Mouse (Mus musculus) embryonic facial prominence, embryonic 15.5 days (tissue): ENCODE measurements around the gene Cnot6. TPM values are rescaled to one million over a fixed set of nuclear protein-coding genes. Genes with fewer than 3 reads are reported as not detected.

ENCODE experiments used
- ATAC-seq: fragments of 200-750 bp; cut with Nextera tagmentation; 2 replicates; pipeline ENCODE4 v1.8.0; 2017; ENCODE audit warnings: low read depth, moderate TSS enrichment; ENCODE audit not compliant: insufficient number of reproducible peaks, low FRiP score, low TSS enrichment
- H3K27ac ChIP-seq: fragments of 300-500 bp; sonication (generic); replicated peaks from 2 replicates; pipeline ENCODE4 v1.5.1; 2015; ENCODE audit warnings: mild to moderate bottlenecking, inconsistent platforms
- H3K27me3 ChIP-seq: fragments of 300-500 bp; sonication (generic); 2 replicates; pipeline ENCODE4 v1.6.1; 2015; ENCODE audit warnings: inconsistent platforms
- H3K36me3 ChIP-seq: fragments of 300-500 bp; sonication (generic); 2 replicates; pipeline ENCODE4 v1.6.1; 2015; ENCODE audit warnings: mild to moderate bottlenecking, inconsistent platforms
- H3K4me1 ChIP-seq: fragments of 300-500 bp; sonication (generic); 2 replicates; pipeline ENCODE4 v1.6.1; 2015; ENCODE audit warnings: inconsistent platforms
- H3K4me2 ChIP-seq: fragments of 300-500 bp; sonication (generic); replicated peaks from 2 replicates; pipeline ENCODE4 v1.6.1; 2015; ENCODE audit warnings: mild to moderate bottlenecking, inconsistent platforms
- H3K4me3 ChIP-seq: fragments of 300-500 bp; sonication (generic); replicated peaks from 2 replicates; pipeline ENCODE4 v1.5.1; 2015; ENCODE audit warnings: mild to moderate bottlenecking, inconsistent platforms
- H3K9ac ChIP-seq: fragments of 300-500 bp; sonication (generic); 2 replicates; pipeline ENCODE4 v1.6.1; 2015; ENCODE audit warnings: inconsistent platforms
- H3K9me3 ChIP-seq: fragments of 300-500 bp; sonication (generic); replicated peaks from 2 replicates; pipeline ENCODE4 v1.6.1; 2016; ENCODE audit warnings: inconsistent platforms
- WGBS: fragments of 180-500 bp; shearing (Covaris S2); methylation state at CpG from one replicate; pipeline ENCODE4 v1.1.7; 2015; 5-methylcytosine and 5-hydroxymethylcytosine counted together
- polyA plus RNA-seq: library from polyadenylated mRNA; unstranded; fragments of >200 nt; fragmentation: Nextera tagmentation; extraction: Ambion mirVana; gene quantifications from 2 replicates; pipeline ENCODE4 v1.2.1, GENCODE M21; 2015

Cnot6 gene
- polyA plus RNA-seq, result 54.8 TPM in 2 replicates

DNA sequence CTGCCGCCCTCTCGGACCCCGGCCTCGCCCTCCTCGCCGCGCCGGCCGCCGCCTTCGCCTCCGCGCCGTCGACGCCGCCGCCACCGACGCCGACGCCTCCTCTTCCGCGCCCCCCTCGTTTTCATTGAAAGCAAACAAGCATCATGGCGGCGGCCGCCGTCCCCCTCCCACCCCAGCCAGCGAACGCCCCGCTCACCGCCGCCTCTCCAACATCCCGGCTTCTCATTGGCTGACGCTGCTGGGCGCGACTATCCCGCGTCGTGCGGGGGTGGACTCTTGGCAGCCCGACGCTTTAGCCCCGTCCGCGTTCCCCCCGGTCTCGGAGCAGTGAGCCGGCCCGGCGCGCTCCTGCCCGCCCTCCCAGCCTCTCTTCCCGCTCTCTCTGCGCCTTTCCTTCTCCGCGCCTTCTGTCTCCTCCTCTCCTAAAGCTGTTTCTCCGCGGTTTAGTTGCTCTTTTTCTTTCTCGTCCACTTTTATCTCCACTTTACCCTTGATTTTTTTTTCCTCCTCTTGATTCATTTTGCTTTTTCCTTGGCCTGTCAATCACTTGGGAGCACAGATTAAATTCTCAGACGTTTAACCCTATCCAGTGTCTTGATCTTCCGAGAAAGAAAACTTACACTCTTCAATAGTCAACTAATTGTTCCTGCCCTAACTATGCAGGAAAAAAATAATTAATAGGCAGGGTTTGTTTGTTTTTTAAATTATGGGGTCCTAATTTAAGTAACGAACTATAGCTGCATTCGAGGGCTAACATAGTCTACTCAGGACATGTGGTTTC lies at the start of gene Cnot6:
Gene Cnot6, minus strand, starts transcription at position 169 of the 781 bp plus-strand sequence.
- Histone ChIP-seq H3K9ac (peak within 1 kb of the TSS; percentile 97), H3K27ac (peak within 1 kb of the TSS; percentile 96), H3K4me2 (peak within 1 kb of the TSS; percentile 68), H3K4me1 (peaks cover 24% of the 10 kb centered on the region), H3K36me3 (no peaks in the 10 kb centered on the region), H3K9me3 (no peaks in the 10 kb centered on the region), H3K4me3 (peak within 1 kb of the TSS; percentile 99), H3K27me3 (no peaks in the 10 kb centered on the region)
- WGBS, result 2% methylated on average over 65 of the region's 65 CpGs
- peak; percentile 97 for ATAC-seq

DNA sequence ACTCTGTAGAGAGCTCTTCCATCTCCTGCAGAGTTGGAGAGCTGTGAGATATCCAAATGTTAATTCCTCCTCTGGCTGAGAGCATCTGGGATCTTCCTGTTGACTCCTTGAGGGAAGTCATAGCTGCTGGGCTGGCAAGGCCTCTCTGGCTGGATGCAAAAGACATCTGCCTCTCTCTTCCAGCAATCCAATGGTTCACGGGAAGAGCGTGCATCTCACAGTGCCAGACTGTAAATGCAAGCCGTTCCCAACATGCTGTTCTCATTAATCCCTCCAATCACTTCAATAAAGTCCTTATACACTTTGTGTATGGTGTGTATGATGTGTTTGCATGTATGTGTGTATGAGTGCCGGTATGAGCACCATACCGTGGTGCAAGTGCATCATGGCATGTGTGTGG lies 48.6 kb upstream of the Cnot6 start:
- Histone ChIP-seq H3K9me3 (no peaks in the 10 kb centered on the region), H3K4me1 (peaks cover 27% of the 10 kb centered on the region), H3K36me3 (no peaks in the 10 kb centered on the region), H3K4me2 (no peak overlapping the region), H3K27ac (peak overlapping the region; percentile 49), H3K27me3 (no peaks in the 10 kb centered on the region), H3K9ac (no peak overlapping the region), H3K4me3 (no peak overlapping the region)
- WGBS, result 43% methylated on average over 5 of the region's 5 CpGs
- ATAC-seq, result peak; percentile 21; the same call in 1 of the 2 replicates

DNA sequence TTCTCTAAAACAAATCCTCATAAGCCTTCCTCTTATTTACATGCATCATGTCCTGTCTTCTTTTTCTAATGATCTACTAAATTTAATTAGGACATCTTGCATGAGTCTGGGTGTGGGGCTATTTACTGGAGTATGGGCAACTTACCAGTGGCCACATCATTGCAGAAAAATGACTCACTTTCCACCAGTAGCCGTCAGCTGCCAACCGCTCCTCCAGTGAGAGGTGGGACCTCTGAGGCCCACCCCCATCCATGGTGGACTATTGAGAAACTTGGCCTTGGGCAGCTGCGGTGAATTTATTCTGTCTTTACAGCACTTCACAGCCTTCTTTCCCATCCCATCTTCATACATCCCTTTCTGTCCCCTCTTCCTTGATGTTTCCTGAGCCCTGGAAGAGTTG lies 45.6 kb upstream of the Cnot6 start:
- H3K36me3 ChIP-seq, result no peaks in the 10 kb centered on the region
- no peak overlapping the region for H3K4me3 ChIP-seq
- no peak overlapping the region for H3K27ac ChIP-seq
- H3K9ac ChIP-seq, result no peak overlapping the region
- no peak overlapping the region for H3K4me2 ChIP-seq
- ATAC-seq, result no peak
- WGBS, result 89% methylated on average over 3 of the region's 3 CpGs
- no peaks in the 10 kb centered on the region for H3K27me3 ChIP-seq
- no peaks in the 10 kb centered on the region for H3K9me3 ChIP-seq
- peaks cover 18% of the 10 kb centered on the region for H3K4me1 ChIP-seq

DNA sequence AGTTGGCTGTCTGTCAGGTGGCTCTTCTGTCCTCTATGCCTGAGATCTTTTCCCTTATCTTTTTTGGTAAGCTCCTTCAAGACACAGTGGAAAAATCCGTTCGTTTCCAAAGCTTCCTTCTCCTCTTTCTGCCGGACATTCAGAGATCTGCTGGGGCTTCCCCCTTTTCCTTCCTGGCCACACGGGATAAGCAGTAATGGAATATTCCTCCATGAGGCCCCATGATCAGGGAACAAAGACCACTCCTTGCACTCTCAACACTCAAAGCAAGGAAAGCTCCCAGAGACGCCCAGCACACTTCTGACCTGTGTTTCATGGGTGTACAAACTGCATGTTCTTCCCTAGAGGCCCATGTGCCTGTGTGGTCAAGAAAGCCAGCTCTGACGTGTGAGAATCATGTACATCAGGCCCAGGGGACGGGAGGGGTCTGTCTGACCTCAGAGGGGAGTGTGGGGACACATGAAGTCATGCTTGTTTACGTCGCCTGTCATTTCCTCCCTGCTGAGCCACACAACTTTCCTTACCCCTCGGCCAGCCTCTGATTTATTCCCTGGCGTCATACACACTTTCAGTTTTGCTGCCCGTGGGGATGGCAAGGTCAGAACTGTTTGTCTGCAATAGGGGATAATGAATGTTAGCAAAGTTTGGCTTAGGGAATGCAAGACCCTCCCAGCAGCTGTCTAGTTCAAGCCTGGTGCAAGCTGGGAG lies 42.6 kb upstream of the Cnot6 start:
- Histone ChIP-seq H3K36me3 (no peaks in the 10 kb centered on the region), H3K4me3 (no peak overlapping the region), H3K9ac (no peak overlapping the region), H3K4me1 (0 out of 2 replicates have a peak, but pooled peaks cover 10% of the 10 kb centered on the region), H3K4me2 (no peak overlapping the region), H3K27me3 (no peaks in the 10 kb centered on the region), H3K27ac (0 out of 2 replicates have a peak overlapping the region, but pooled peaks have one; percentile 18), H3K9me3 (no peaks in the 10 kb centered on the region)
- WGBS, result 44% methylated on average over 12 of the region's 12 CpGs
- no peak for ATAC-seq

DNA sequence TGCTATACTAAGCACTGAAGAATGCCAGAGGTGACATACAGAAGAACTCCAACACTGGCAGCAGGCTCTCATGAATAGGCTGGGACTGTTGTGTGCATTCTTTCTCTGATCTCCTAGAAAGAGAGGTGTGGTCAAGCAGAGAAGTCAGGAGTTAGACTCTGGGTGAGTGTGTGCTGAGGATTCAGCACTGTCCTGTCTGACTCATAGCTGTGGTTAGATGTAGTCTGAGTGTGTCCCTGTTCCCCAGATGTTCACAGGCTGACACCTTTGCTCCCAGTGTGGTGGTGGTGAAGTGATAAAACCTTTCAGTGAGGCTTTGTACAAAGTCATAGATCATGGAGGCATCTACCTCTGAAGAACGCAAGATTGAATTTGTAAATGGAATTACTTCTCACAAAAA lies 34.2 kb upstream of the Cnot6 start:
- no peaks in the 10 kb centered on the region for H3K9me3 ChIP-seq
- no peak overlapping the region for H3K9ac ChIP-seq
- no peak overlapping the region for H3K4me3 ChIP-seq
- H3K36me3 ChIP-seq, result no peaks in the 10 kb centered on the region
- H3K4me1 ChIP-seq, result no peaks in the 10 kb centered on the region
- H3K27ac ChIP-seq, result no peak overlapping the region
- no peaks in the 10 kb centered on the region for H3K27me3 ChIP-seq
- WGBS, result 88% methylated on average over 1 of the region's 1 CpGs
- no peak for ATAC-seq
- H3K4me2 ChIP-seq, result no peak overlapping the region

DNA sequence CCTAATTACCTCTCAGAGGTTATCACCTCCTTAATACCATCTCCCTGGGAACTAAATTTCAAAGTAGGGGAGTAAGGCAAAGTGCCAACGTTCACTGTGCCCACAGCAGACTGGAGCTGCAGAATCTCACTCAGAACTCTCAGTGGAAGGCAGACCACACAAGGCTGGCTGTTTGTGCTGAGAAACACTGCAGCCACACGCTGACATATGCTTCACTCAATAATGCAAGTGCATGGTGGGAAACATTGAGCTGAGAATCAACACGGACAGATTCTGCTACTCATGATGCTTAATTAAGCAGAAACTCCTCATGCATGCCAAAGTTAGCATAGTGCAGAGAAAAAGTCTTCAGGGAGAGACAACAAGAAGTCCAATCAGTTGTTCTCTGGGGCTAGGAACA lies 33.3 kb upstream of the Cnot6 start:
- H3K9me3 ChIP-seq, result no peaks in the 10 kb centered on the region
- no peaks in the 10 kb centered on the region for H3K4me1 ChIP-seq
- no peaks in the 10 kb centered on the region for H3K36me3 ChIP-seq
- no peak overlapping the region for H3K4me3 ChIP-seq
- no peak overlapping the region for H3K9ac ChIP-seq
- H3K27me3 ChIP-seq, result no peaks in the 10 kb centered on the region
- ATAC-seq, result no peak
- 68% methylated on average over 3 of the region's 3 CpGs for WGBS
- H3K27ac ChIP-seq, result no peak overlapping the region
- no peak overlapping the region for H3K4me2 ChIP-seq

DNA sequence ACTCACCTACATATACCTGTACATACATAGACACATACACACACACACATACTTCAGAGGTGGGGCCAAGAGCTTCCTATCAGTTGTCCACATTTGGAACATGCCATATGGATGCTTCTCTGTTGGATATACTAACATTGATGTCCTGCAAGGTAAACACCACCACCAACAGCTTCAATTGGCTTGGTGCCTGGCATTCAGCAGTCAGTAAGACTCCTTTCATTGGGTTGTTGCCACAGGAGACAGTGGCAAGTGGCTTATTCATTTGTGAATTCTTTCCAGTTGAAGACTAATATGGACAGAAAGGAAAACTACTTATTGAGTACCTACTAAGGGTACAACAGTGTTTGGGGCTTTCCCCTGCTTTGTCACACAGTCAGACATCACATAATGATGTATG lies 32.5 kb upstream of the Cnot6 start:
- ATAC-seq, result no peak
- Histone ChIP-seq H3K4me3 (no peak overlapping the region), H3K4me1 (no peaks in the 10 kb centered on the region), H3K36me3 (no peaks in the 10 kb centered on the region), H3K27ac (no peak overlapping the region), H3K27me3 (no peaks in the 10 kb centered on the region), H3K9ac (no peak overlapping the region), H3K9me3 (no peaks in the 10 kb centered on the region), H3K4me2 (no peak overlapping the region)

DNA sequence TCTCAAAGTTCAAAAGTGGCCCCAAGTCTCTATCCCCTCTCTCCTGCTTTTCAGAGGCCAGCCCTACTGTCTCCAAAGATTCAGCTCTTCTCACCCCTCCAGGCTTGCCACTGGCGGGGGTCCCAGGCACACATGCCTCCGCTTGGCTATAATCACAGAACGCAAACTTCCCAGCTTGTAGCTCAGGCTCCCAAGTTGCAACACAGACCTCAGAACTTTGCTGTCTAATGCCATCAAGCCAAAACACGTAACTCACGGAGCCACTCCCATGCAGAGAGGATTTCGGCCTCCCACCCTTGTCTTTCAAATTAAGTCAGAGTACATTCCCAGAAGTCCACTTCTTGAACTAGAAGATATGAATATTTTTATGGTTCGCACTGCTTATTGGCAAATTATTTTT lies 31.1 kb upstream of the Cnot6 start:
- Histone ChIP-seq H3K27me3 (no peaks in the 10 kb centered on the region), H3K4me2 (no peak overlapping the region), H3K27ac (no peak overlapping the region), H3K9me3 (no peaks in the 10 kb centered on the region), H3K4me3 (no peak overlapping the region), H3K36me3 (no peaks in the 10 kb centered on the region), H3K9ac (no peak overlapping the region), H3K4me1 (no peaks in the 10 kb centered on the region)
- no peak for ATAC-seq
- WGBS, result 70% methylated on average over 7 of the region's 7 CpGs

DNA sequence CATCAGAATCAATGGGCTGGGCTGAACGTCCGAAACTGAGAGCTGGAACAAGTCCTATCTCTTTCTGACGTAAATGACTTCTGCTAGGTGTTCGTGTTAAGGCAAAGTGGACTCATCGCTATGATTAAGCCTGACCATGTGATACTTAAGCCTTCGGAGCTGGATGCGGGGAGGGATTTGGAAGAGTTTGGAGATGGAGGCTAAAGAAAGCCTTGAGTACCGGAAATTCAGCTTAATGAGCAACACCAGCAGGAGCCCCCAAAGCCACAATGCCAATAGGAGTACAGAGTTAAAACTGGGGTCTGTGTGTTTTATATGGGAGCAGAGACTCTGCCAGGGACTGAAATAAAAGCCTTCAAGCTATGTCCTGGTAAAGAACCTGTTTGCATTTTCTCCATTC lies 29.7 kb upstream of the Cnot6 start:
- Histone ChIP-seq H3K4me1 (no peaks in the 10 kb centered on the region), H3K9ac (no peak overlapping the region), H3K9me3 (no peaks in the 10 kb centered on the region), H3K4me3 (no peak overlapping the region), H3K36me3 (no peaks in the 10 kb centered on the region), H3K27ac (no peak overlapping the region), H3K27me3 (no peaks in the 10 kb centered on the region), H3K4me2 (no peak overlapping the region)
- ATAC-seq, result no peak
- 77% methylated on average over 8 of the region's 8 CpGs for WGBS

DNA sequence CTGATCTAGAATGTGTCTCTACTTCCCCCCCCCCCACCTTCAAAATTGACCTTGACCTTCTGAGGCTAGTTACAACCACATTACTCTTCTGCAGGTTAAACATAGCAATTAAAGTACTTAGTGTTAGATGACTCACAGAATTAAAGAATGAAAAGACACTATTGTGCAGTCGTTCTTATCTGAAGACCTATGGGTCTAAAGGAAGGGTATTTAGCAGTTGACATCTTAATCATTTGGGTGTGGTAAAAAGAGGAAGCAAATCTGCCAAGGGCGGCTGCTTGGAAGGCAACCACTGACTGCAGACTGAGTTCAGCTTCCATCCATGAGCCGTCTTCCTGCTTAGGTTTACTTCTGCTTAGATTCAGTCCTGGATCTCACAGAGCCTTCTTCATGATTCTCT lies 27.3 kb upstream of the Cnot6 start:
- H3K4me2 ChIP-seq, result no peak overlapping the region
- H3K9ac ChIP-seq, result no peak overlapping the region
- ATAC-seq, result no peak
- no peaks in the 10 kb centered on the region for H3K4me1 ChIP-seq
- no peaks in the 10 kb centered on the region for H3K9me3 ChIP-seq
- H3K27me3 ChIP-seq, result no peaks in the 10 kb centered on the region
- H3K36me3 ChIP-seq, result no peaks in the 10 kb centered on the region
- no peak overlapping the region for H3K4me3 ChIP-seq
- WGBS, result 64% methylated on average over 3 of the region's 3 CpGs
- no peak overlapping the region for H3K27ac ChIP-seq

DNA sequence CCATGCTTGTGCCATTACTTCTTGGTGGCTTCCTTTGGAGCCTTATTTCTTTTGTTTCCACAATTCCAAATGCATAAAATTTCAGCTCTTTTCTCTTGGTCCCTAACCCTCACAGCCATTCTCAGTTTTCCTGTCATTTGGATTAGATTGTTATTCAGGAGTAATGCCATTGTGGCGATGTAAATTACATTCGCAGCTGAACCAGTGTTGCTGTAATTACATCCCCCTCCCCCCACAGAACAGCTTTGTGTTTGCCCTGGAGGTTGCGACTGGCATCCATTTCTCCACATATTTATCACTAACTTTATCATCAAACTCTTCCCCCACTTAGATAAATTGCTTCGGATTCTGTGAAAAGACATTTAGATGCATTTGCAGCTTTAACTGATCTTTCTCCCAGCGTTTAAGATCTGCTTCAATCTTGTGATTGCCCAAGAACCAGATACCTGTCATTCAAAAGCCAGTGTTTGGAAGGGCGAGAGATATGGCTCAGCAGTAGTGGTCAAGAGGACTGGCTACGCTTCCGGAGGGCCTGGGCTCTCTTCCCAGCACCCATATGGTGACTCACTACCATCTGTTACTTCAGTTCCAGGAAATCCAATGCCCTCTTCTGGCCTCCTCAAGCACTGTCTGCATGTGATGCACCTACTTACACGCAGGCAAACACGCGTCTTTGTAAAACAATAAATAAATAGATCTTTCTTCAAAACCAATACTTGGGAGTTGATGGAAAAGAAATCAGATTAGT lies 26.3 kb upstream of the Cnot6 start:
- no peak overlapping the region for H3K4me3 ChIP-seq
- H3K4me2 ChIP-seq, result no peak overlapping the region
- no peak for ATAC-seq
- WGBS, result 75% methylated on average over 11 of the region's 11 CpGs
- H3K27ac ChIP-seq, result no peak overlapping the region
- H3K9me3 ChIP-seq, result no peaks in the 10 kb centered on the region
- no peaks in the 10 kb centered on the region for H3K36me3 ChIP-seq
- H3K9ac ChIP-seq, result no peak overlapping the region
- H3K4me1 ChIP-seq, result no peaks in the 10 kb centered on the region
- no peaks in the 10 kb centered on the region for H3K27me3 ChIP-seq
